In genomic region chr2:158696451-158696850, GRCm38 (mm10) we compare ENCODE assay signal across 15 mouse cellular contexts.
"Had no signal": no experiment of that assay in that cellular context is flagged by ENCODE, and none has a peak within 500 bp of the region (broad histone marks: within the 10 kb centered on the region; RNA-seq: fewer than 3 reads in every experiment).

No protein-coding gene starts in this region.

- H3K27ac ChIP-seq: limb, embryonic 12.5 days; liver, embryonic 15.5 days; macrophage; midbrain, embryonic 12.5 days; neural tube, embryonic 13.5 days had no signal

- H3K4me1 ChIP-seq: limb, embryonic 12.5 days; liver, embryonic 15.5 days; midbrain, embryonic 12.5 days; neural tube, embryonic 13.5 days had no signal

- H3K4me3 ChIP-seq: limb, embryonic 12.5 days; liver, embryonic 15.5 days; midbrain, embryonic 12.5 days; neural tube, embryonic 13.5 days had no signal

- H3K36me3 ChIP-seq: limb, embryonic 12.5 days; liver, embryonic 15.5 days; midbrain, embryonic 12.5 days; neural tube, embryonic 13.5 days had no signal

- H3K27me3 ChIP-seq: limb, embryonic 12.5 days; liver, embryonic 15.5 days; midbrain, embryonic 12.5 days; neural tube, embryonic 13.5 days had no signal

- H3K9me3 ChIP-seq: limb, embryonic 12.5 days; liver, embryonic 15.5 days; midbrain, embryonic 12.5 days; neural tube, embryonic 13.5 days had no signal

- H3K4me2 ChIP-seq: limb, embryonic 12.5 days; liver, embryonic 15.5 days; midbrain, embryonic 12.5 days; neural tube, embryonic 13.5 days had no signal

- DNase-seq: kidney, adult 8-10 months; kidney, postnatal 25 days; liver; retina, postnatal 1 day; right cerebral cortex, postnatal 4 days; spleen, adult 18-20 months; thymus, adult 18-20 months; thymus, postnatal 25 days had no signal

- H3K9ac ChIP-seq: limb, embryonic 12.5 days; liver, embryonic 15.5 days; midbrain, embryonic 12.5 days; neural tube, embryonic 13.5 days had no signal

- ATAC-seq: intestine, embryonic 16.5 days; midbrain, embryonic 16.5 days had no signal
